Mouse (Mus musculus): Measurements from ENCODE around the gene Grin2a.

Gene Grin2a

DNA sequence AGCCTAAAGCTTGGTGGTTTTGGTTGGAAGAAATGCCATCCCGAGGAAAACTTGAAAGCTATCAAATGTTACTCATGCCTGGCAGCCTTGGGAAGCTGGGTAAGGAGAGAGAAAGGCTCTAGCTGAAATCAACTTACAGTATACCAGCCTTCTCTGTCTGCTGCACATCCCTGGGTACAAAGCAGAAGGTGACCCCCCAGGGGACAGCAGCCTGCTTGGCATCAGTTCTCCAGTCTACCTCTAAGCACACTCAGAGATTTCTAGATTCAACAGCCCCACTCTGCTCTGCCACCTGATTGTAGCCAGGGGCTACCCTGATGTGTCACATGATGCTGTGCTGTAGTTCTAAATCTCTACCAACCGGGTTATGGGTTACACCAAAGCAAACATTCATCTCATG lies 17.2 kb downstream of the Grin2a start:
- intact Hi-C loops (cut with DNase I) = no loop called here

DNA sequence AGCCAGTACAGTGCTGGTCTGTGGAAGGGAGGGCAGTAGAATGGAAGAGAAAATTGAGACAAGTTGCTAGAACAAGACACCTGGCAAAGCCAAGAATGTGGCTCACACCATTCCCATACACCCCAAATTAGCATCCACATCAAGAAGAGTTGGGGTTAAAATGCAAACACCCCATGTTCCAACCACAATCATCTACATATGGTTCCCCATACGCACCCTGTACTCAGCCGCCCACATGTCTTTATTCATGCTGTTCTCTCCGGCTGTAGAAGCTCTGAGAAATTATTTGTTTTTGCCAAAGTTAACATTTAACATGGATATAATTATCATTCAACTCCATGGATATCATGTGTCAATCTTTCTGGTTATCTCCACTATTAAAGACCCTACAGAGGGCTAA lies 22.7 kb downstream of the Grin2a start:
- intact Hi-C loops (cut with DNase I) = no loop called here

GRCm38 (mm10) chr16:9964469-9964868 lies 30.9 kb downstream of the Grin2a start:
- intact Hi-C loops (cut with DNase I) = no loop called here

GRCm38 (mm10) chr16:9962482-9962881 lies 32.9 kb downstream of the Grin2a start:
- intact Hi-C loops (cut with DNase I) = no loop called here

DNA sequence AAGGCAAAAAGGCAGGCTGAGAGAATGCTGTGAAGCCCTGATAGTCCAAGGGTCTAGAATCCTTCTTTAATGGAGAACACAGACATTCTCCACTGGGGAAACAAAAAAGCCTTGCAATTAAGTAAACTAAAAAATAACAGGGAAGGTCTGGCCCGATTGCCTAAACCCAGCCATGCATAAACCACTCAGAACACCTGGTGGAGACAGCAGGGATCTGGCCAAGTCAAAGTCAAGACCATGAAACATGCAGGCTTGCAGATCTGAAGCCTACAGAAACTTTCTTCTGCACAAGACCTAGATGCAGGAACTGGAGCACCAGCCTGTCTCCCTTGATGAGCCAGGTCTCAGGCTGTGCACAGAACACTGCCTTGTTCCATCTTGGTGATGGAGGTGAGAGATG lies 36.0 kb downstream of the Grin2a start:
- intact Hi-C loops (cut with DNase I) = no loop called here

DNA sequence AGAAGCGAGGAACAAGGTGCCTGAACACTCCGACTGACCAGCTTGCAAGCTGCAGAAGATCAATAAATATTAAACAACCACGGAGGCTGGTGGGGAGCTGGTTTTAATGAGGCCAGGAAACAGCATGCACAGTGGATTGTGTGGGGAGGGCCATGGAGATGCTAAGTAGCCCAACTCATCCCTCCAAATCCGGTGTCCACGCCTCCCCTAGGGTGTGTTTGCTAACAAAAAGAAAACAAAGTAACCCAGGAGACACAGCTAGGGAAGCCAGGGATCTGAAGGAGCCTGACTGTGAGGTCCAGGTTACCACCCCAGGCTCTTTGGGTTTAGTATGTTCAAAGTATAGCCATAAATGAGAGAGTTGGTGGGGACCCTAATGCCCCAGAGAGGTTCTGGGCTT lies 41.1 kb downstream of the Grin2a start:
- intact Hi-C loops (cut with DNase I) = no loop called here

- intact Hi-C loops (cut with DNase I) = no loop called here
Observed at GRCm38 (mm10) chr16:9953396-9953831, 41.9 kb downstream of the Grin2a start.

DNA sequence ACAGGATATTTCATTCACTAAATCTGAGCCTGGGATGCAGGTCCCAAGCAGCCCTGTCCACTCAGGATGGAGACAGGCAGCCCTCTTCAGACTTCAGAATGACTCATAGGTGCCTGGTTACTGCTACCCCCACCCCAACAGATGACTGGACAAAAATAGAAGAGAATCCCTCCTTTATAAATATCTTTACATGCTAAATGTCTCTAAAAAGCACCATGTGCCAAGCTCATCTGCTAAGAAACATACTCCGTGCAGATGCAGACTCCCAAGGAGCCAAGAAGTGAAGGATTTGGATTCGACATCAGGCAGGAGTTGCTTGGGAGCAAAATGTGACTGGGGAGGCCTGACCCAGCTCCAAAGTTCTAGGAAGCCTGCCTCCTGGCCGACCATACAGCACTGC lies 46.1 kb downstream of the Grin2a start:
- intact Hi-C loops (cut with DNase I) = no loop called here

GRCm38 (mm10) chr16:9947430-9947829 lies 47.9 kb downstream of the Grin2a start:
- intact Hi-C loops (cut with DNase I) = no loop called here

DNA sequence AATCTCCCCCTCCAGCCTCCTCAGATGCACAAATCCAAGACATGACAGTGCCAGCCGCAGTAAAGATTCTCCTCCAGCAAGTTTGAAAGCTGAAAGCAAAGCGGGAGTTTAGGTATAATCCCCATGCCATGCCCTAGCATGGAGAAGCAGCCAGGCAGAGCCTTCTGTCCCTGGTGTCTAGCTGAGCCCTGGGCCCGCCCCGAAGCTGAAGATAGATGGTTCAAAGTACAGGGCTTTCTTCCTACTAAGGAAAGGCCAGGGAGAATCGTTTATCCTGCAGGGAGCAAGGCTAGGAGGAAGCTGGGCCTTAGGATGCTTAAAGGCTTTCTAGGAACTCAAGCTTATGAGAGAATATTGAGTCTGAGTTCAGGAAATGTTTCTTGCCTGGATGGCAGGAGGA lies 50.5 kb downstream of the Grin2a start:
- intact Hi-C loops (cut with DNase I) = no loop called here

- intact Hi-C loops (cut with DNase I) = no loop called here
Observed at GRCm38 (mm10) chr16:9941306-9941930, 53.9 kb downstream of the Grin2a start.

GRCm38 (mm10) chr16:9940716-9941115 lies 54.6 kb downstream of the Grin2a start:
- intact Hi-C loops (cut with DNase I) = no loop called here

GRCm38 (mm10) chr16:9910672-9911071 lies 84.7 kb downstream of the Grin2a start:
- intact Hi-C loops (cut with DNase I) = no loop called here

GRCm38 (mm10) chr16:9909225-9909624 lies 86.1 kb downstream of the Grin2a start:
- intact Hi-C loops (cut with DNase I) = no loop called here

DNA sequence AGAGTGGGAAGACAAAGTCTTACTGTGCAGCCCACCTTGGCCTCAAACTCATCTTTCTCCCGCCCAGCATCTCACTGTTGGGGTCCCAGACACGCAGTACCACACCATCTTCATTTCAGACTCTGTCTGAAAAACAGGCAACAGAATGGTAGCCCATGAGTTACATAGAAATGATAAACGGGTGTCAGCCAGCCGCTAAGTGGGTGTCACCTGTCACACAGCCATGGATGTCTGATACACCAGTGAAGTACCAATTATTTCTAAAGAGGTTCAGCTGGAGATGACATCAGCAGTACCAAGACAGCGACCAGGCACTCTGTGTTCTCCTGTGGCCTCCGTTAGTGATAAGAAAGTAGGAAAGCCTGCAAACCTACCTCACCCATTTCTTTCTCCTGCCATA lies 90.9 kb downstream of the Grin2a start:
- intact Hi-C loops (cut with DNase I) = no loop called here

- intact Hi-C loops (cut with DNase I) = no loop called here
Observed at GRCm38 (mm10) chr16:9902680-9903463, 92.5 kb downstream of the Grin2a start.

DNA sequence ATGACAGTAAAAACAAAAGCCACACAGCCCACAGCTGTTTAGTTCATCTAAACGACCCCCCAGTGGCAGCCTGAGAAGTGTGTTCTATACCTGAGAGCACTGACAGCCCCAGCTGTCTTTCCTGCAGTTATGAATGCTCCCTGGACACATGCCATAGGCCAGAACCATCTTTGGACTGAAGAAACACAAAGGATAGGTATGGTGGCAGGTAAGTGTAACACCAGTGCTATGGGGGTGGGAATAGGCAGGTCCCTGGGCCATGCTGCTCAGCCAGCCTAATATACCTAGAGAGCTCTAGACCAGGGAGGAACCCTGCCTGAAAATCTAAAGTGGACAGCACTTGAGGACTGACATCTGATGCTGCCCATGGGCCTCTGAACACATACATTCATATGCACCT lies 93.9 kb downstream of the Grin2a start:
- intact Hi-C loops (cut with DNase I) = no loop called here

DNA sequence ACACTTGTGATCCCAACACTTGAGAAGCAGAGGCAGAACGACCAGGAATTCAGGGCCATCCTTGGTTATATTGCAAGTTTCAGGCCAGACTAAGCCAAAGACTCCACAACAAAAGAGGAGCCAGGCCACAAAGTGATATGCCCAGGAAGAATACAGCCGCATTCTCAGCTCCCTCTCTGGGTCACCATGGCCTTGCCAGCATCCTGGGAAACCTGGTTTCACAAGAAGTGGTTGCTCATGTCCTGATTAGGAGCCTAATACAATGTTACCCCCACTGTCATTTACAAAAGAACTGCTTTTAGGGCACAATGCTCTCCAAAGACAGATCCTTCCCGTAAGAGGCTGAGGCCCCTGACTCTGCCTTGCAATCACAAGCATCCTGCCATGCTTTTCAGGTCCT lies 94.4 kb downstream of the Grin2a start:
- intact Hi-C loops (cut with DNase I) = no loop called here

DNA sequence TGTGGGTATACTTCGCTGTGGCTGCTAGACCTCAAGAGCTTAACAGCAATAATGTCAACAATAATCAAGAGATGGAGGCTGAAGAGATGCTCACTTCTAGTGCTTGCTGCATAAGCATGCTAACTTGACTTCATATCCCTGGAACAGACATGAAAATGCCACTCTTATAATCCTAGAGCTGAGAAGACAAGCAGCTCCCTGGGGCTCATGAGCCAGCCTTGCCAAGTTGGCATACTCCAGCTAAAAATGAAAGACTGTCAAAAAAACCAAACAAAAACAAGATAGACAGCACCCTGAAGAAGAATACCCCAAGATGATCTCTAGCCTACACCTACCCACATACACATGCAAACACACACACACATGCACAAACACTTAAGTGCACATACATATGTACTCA lies 95.2 kb downstream of the Grin2a start:
- intact Hi-C loops (cut with DNase I) = no loop called here

DNA sequence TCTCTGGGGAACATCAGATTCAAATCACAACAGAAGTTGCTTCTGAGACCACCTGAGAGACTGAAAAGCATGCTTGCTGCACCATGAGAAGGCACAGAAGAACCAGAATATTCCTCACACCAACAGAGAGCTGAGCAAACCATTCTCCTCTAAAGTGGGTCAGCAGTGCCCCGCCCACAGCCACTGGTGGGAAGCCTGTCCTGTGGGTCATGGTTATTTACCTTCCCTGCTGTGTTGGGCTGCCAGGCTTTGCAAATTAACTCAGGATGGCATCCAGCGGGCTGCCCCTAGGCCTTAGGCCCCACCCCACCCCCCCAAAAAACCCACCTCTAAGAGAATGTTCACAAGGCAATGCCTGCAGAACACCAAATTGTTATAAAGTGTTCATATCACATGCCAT lies 96.2 kb downstream of the Grin2a start:
- intact Hi-C loops (cut with DNase I) = no loop called here

- intact Hi-C loops (cut with DNase I) = no loop called here
Observed at GRCm38 (mm10) chr16:9895581-9895980, 99.8 kb downstream of the Grin2a start.

- intact Hi-C loops (cut with DNase I) = no loop called here
Observed at GRCm38 (mm10) chr16:9886155-9886554, 109.2 kb downstream of the Grin2a start.

GRCm38 (mm10) chr16:9884141-9884540 lies 111.2 kb downstream of the Grin2a start:
- intact Hi-C loops (cut with DNase I) = no loop called here

Data from adrenal gland (tissue).